ENCODE assay signal across 9 mouse cellular contexts in genomic region chr1:52799056-52799726, GRCm38 (mm10). TPM values are rescaled to one million over a fixed set of nuclear protein-coding genes. Genes with fewer than 3 reads are reported as not detected.
DNase-seq lines count a peak whose midpoint lies in the region; ATAC-seq and TF ChIP-seq lines count a peak whose summit lies in the region.
"Had no signal": no experiment of that assay in that cellular context is flagged by ENCODE, and none has a peak within 500 bp of the region (broad histone marks: within the 10 kb centered on the region; RNA-seq: fewer than 3 reads in every experiment).

No protein-coding gene starts in this region.

- no peak overlapping the region for H3K4me3 ChIP-seq in heart, embryonic 11.5 days (ENCODE audit: low read depth, low read length)
- H3K4me3 ChIP-seq in forebrain, embryonic 11.5 days (ENCODE audit: low read depth, low read length) = no peak overlapping the region
- H3K4me3 ChIP-seq: embryonic facial prominence, embryonic 15.5 days; neural tube, embryonic 12.5 days had no signal

- TF ChIP-seq CTCF in Patski (IDR thresholded peaks at IDR 0.05) = no peak

- CTCF ChIA-PET in Patski (lab: Charles Lee) = interaction anchor here (0.7 to 1.6 kb wide), 2 partner anchors 16 to 55 kb away, joined by 3 to 4 read pairs; no protein-coding TSS in a partner anchor

- ATAC-seq in Patski = peak; percentile 88
- no peak for ATAC-seq in heart, embryonic 11.5 days (replicated peaks; ENCODE audit: insufficient number of reproducible peaks, low FRiP score, low TSS enrichment)
- no peak for ATAC-seq in forebrain, embryonic 11.5 days (replicated peaks; ENCODE audit: low FRiP score)

- H3K36me3 ChIP-seq in heart, embryonic 11.5 days (ENCODE audit: control insufficient read depth, insufficient read depth, low read length) = no peaks in the 10 kb centered on the region
- H3K36me3 ChIP-seq in forebrain, embryonic 11.5 days (ENCODE audit: control insufficient read depth, insufficient read depth, low read length) = no peaks in the 10 kb centered on the region
- H3K36me3 ChIP-seq: neural tube, embryonic 12.5 days had no signal

- H3K9ac ChIP-seq in heart, embryonic 11.5 days (ENCODE audit: low read depth, low read length) = peak overlapping the region; percentile 16; the same call in 1 of the 2 replicates
- H3K9ac ChIP-seq in forebrain, embryonic 11.5 days (ENCODE audit: low read length) = no peak overlapping the region
- H3K9ac ChIP-seq: embryonic facial prominence, embryonic 15.5 days; neural tube, embryonic 12.5 days had no signal

- intact Hi-C loops in left cerebral cortex, postnatal 4 days (cut with DNase I) = no loop called here

- H3K27ac ChIP-seq in heart, embryonic 11.5 days (ENCODE audit: low read depth, low read length) = peak overlapping the region; percentile 35; the same call in 1 of the 2 replicates
- no peak overlapping the region for H3K27ac ChIP-seq in forebrain, embryonic 11.5 days (ENCODE audit: low read depth, low read length)
- H3K27ac ChIP-seq: embryonic facial prominence, embryonic 15.5 days; neural tube, embryonic 12.5 days had no signal

- H3K27me3 ChIP-seq in Patski = no peaks in the 10 kb centered on the region
- H3K27me3 ChIP-seq in heart, embryonic 11.5 days (ENCODE audit: control insufficient read depth, insufficient read depth, low read length) = no peaks in the 10 kb centered on the region
- no peaks in the 10 kb centered on the region for H3K27me3 ChIP-seq in forebrain, embryonic 11.5 days (ENCODE audit: control insufficient read depth, insufficient read depth, low read length)
- H3K27me3 ChIP-seq: embryonic facial prominence, embryonic 15.5 days; neural tube, embryonic 12.5 days had no signal

- POLR2A ChIA-PET in Patski (lab: Charles Lee) = no interaction called here

- H3K4me1 ChIP-seq in heart, embryonic 11.5 days (ENCODE audit: control insufficient read depth, insufficient read depth, low read length) = peaks cover 22% of the 10 kb centered on the region
- H3K4me1 ChIP-seq in forebrain, embryonic 11.5 days (replicated peaks; ENCODE audit: control insufficient read depth, insufficient read depth, low read length) = no peaks in the 10 kb centered on the region
- H3K4me1 ChIP-seq: embryonic facial prominence, embryonic 15.5 days; neural tube, embryonic 12.5 days had no signal

- peak overlapping the region; percentile 24 for H3K4me2 ChIP-seq in heart, embryonic 11.5 days
- H3K4me2 ChIP-seq in forebrain, embryonic 11.5 days (ENCODE audit: low read depth, low read length, severe bottlenecking) = no peak overlapping the region
- H3K4me2 ChIP-seq: embryonic facial prominence, embryonic 15.5 days; neural tube, embryonic 12.5 days had no signal

- peak; percentile 47 for DNase-seq in left cerebral cortex, adult 11 months (ENCODE audit: low spot score)
- DNase-seq in left cerebral cortex, postnatal 4 days = no peak
- DNase-seq in Patski (ENCODE audit: low read depth, low spot score) = no peak
- DNase-seq in lung, adult 18-20 months = peak; percentile 32 to 50
- DNase-seq in right cerebral cortex, postnatal 25 days = peak; percentile 54
- DNase-seq in forebrain, embryonic 11.5 days (ENCODE audit: low spot score) = no peak

- in situ Hi-C loops in Patski (cut with MboI; ENCODE audit: low pct_unique_long_range_greater_than_20kb) = no loop called here

- no peaks in the 10 kb centered on the region for H3K9me3 ChIP-seq in heart, embryonic 11.5 days (replicated peaks; ENCODE audit: control insufficient read depth, low read length)
- no peaks in the 10 kb centered on the region for H3K9me3 ChIP-seq in forebrain, embryonic 11.5 days (ENCODE audit: control insufficient read depth, low read length)
- H3K9me3 ChIP-seq: embryonic facial prominence, embryonic 15.5 days; neural tube, embryonic 12.5 days had no signal

- 59% methylated on average over 10 of the region's 10 CpGs for WGBS in heart, embryonic 11.5 days (ENCODE audit: insufficient replicate concordance)
- WGBS in forebrain, embryonic 11.5 days = 87% methylated on average over 10 of the region's 10 CpGs

RNA-seq across cellular contexts. Expression of gene Inpp1, which starts 18.3 kb away (rescaled TPM):
- 10 to 100 TPM; 37.5 to 44.2 TPM for total RNA-seq in left cerebral cortex, postnatal 4 days (2021)
- 24.3 TPM for polyA plus RNA-seq in Patski (2021)
- polyA plus RNA-seq in heart, embryonic 11.5 days (2014; fragmentation: Nextera tagmentation; extraction: Ambion mirVana) = 13.9 and 15.0 TPM in 2 replicates
- 10.4 and 13.8 TPM in 2 replicates for polyA plus RNA-seq in forebrain, embryonic 11.5 days (2014; fragmentation: Nextera tagmentation; extraction: Ambion mirVana)

RNA-seq across cellular contexts. Expression of gene Hibch, which starts 45.5 kb away (rescaled TPM):
- total RNA-seq in left cerebral cortex, postnatal 4 days (2021) = 10 to 100 TPM; 12.9 to 14.3 TPM
- polyA plus RNA-seq in Patski (2021) = 40.1 TPM
- polyA plus RNA-seq in heart, embryonic 11.5 days (2014; fragmentation: Nextera tagmentation; extraction: Ambion mirVana) = 33.4 and 35.3 TPM in 2 replicates
- polyA plus RNA-seq in forebrain, embryonic 11.5 days (2014; fragmentation: Nextera tagmentation; extraction: Ambion mirVana) = 21.9 and 24.1 TPM in 2 replicates

Comparison
In these comparisons a context has a peak if more than half of its experiments do, and no peak if none do; other contexts are left out.
1. DNase-seq: peak in left cerebral cortex, adult 11 months (single experiment), lung, adult 18-20 months (2 of 2) and right cerebral cortex, postnatal 25 days (single experiment); none in left cerebral cortex, postnatal 4 days (single experiment), Patski (single experiment) and forebrain, embryonic 11.5 days (single experiment).